Mouse (Mus musculus) lung, postnatal 0 days (tissue): ENCODE measurements at regions not wholly inside any gene's neighbourhood (a gene's known extent, or its start where the extent isn't known, plus 50 kb on each side); places are given as distances from the start of the nearest gene placed in this dataset.

Source experiments
- CTCF ChIP-seq: IDR thresholded peaks from 2 replicates; pipeline ENCODE4 v1.5.1; 2016; ENCODE audit warnings: antibody characterized with exemption, mild to moderate bottlenecking
- EP300 ChIP-seq: IDR thresholded peaks from 2 replicates; pipeline ENCODE4 v1.6.1; 2016; ENCODE audit warnings: antibody characterized with exemption, mild to moderate bottlenecking, control low read depth

DNA sequence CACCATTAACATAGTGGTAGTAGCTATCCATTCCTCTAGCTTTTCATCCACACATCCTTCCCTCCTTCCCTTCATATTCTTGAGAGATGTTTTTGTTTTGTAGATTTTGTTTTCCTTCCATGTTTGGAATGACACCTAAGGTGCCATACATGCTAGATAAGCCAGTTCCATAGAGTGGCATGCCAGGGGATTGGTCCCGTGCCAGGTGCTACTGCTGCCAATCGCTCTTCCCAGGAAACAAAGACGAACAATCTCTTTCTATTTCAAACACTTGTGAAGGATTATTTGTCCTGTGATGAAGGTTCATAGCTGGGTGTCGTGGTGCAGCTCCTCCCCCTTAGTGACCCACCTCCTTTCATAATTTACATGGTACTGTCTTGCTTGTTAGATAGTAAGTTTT lies 194.1 kb upstream of the Jag1 start:
- TF ChIP-seq CTCF (no peak), EP300 (no peak)
